Mouse (Mus musculus): ENCODE results near the gene Pcdh9.

- TF ChIP-seq CTCF (conservative IDR thresholded peaks at IDR 0.05; ENCODE audit: insufficient read depth, insufficient read length, low read depth, low read length) = no peak
- no peak for TF ChIP-seq POLR2A (IDR thresholded peaks at IDR 0.05; ENCODE audit: low read depth, low read length)
These were observed 656.1 kb downstream of the Pcdh9 start for GRCm38 (mm10) chr14:93234333-93234732.
